Mouse (Mus musculus): ENCODE results near the gene Tyw1.

Tyw1 gene

GRCm38 (mm10) chr5:130255017-130255720, at the start of gene Tyw1, which contains the start of gene Sbds:
Gene Tyw1 (plus strand): TSS chr5:130255619.
Gene Sbds (minus strand): TSS chr5:130255530.
- peak; percentile 100 for DNase-seq (ENCODE audit: low read depth, low spot score)

- no peak for DNase-seq (ENCODE audit: low read depth, low spot score)
Measured at GRCm38 (mm10) chr5:130207299-130207698, 48.1 kb upstream of the Tyw1 start.

- no peak for DNase-seq (ENCODE audit: low read depth, low spot score)
Measured at GRCm38 (mm10) chr5:130212956-130213355, 42.5 kb upstream of the Tyw1 start.

GRCm38 (mm10) chr5:130216781-130217180, 38.6 kb upstream of the Tyw1 start, which contains the start of gene Tmem248:
Gene Tmem248 (plus strand): TSS chr5:130217081.
- DNase-seq (ENCODE audit: low read depth, low spot score), result no peak

- DNase-seq (ENCODE audit: low read depth, low spot score), result no peak
Measured at GRCm38 (mm10) chr5:130217406-130217805, 38.0 kb upstream of the Tyw1 start.

- DNase-seq (ENCODE audit: low read depth, low spot score), result no peak
Measured at GRCm38 (mm10) chr5:130218336-130218735, 37.1 kb upstream of the Tyw1 start.

GRCm38 (mm10) chr5:130221316-130221715, 34.1 kb upstream of the Tyw1 start:
- DNase-seq (ENCODE audit: low read depth, low spot score), result no peak

- DNase-seq (ENCODE audit: low read depth, low spot score), result no peak
Measured at GRCm38 (mm10) chr5:130221760-130222145, 33.7 kb upstream of the Tyw1 start.

- peak; percentile 94 for DNase-seq (ENCODE audit: low read depth, low spot score)
Measured at GRCm38 (mm10) chr5:130222146-130223004, 33.0 kb upstream of the Tyw1 start.

- DNase-seq (ENCODE audit: low read depth, low spot score), result no peak
Measured at GRCm38 (mm10) chr5:130226790-130227189, 28.6 kb upstream of the Tyw1 start.

GRCm38 (mm10) chr5:130228120-130228519, 27.3 kb upstream of the Tyw1 start:
- DNase-seq (ENCODE audit: low read depth, low spot score), result no peak

- no peak for DNase-seq (ENCODE audit: low read depth, low spot score)
Measured at GRCm38 (mm10) chr5:130236302-130236701, 19.1 kb upstream of the Tyw1 start.

GRCm38 (mm10) chr5:130239236-130239635, 16.2 kb upstream of the Tyw1 start:
- DNase-seq (ENCODE audit: low read depth, low spot score), result no peak

GRCm38 (mm10) chr5:130239856-130240255, 15.6 kb upstream of the Tyw1 start:
- DNase-seq (ENCODE audit: low read depth, low spot score), result no peak

- DNase-seq (ENCODE audit: low read depth, low spot score), result no peak
Measured at GRCm38 (mm10) chr5:130241426-130241825, 14.0 kb upstream of the Tyw1 start.

- DNase-seq (ENCODE audit: low read depth, low spot score), result no peak
Measured at GRCm38 (mm10) chr5:130247823-130248222, 7.6 kb upstream of the Tyw1 start.

- DNase-seq (ENCODE audit: low read depth, low spot score), result peak; percentile 88
Measured at GRCm38 (mm10) chr5:130254164-130255016, 1.0 kb upstream of the Tyw1 start.

- DNase-seq (ENCODE audit: low read depth, low spot score), result peak; percentile 20
Measured at GRCm38 (mm10) chr5:130255799-130256525, 543 bp downstream of the Tyw1 start.

- DNase-seq (ENCODE audit: low read depth, low spot score), result peak; percentile 99
Measured at GRCm38 (mm10) chr5:130256678-130257271, 1.4 kb downstream of the Tyw1 start.

GRCm38 (mm10) chr5:130257303-130257702, 1.9 kb downstream of the Tyw1 start:
- DNase-seq (ENCODE audit: low read depth, low spot score), result no peak

- peak; percentile 54 for DNase-seq (ENCODE audit: low read depth, low spot score)
Measured at GRCm38 (mm10) chr5:130263454-130263853, 8.0 kb downstream of the Tyw1 start.

All from brain, adult 2 months (tissue).